Mouse (Mus musculus): Measurements from ENCODE around the gene Kctd20.

GRCm38 (mm10) chr17:29007243-29007640 lies 55.5 kb downstream of the Kctd20 start:
- TF ChIP-seq CTCF (IDR thresholded peaks at IDR 0.05; ENCODE audit: low read depth) (no peak), EP300 (IDR thresholded peaks at IDR 0.05; ENCODE audit: low read depth) (no peak; the same call in 1 of the 2 replicates)

Measured in liver, postnatal 0 days (tissue).